Mouse (Mus musculus) heart, embryonic 12.5 days (tissue): Measurements from ENCODE around the gene Lsm14a. TPM values are rescaled to one million over a fixed set of nuclear protein-coding genes. Genes with fewer than 3 reads are reported as not detected.

Experiments used
- ATAC-seq: fragments of 200-750 bp; cut with Nextera tagmentation; 2 replicates; pipeline ENCODE4 v1.8.0; 2017; ENCODE audit warnings: moderate TSS enrichment, moderate library complexity; ENCODE audit not compliant: insufficient number of reproducible peaks, low FRiP score
- H3K27ac ChIP-seq: fragments of 300-500 bp; sonication (generic); 2 replicates; pipeline ENCODE4 v1.5.1; 2016; ENCODE audit warnings: mild to moderate bottlenecking, moderate library complexity; ENCODE audit not compliant: poor library complexity, severe bottlenecking
- H3K27me3 ChIP-seq: fragments of 300-500 bp; sonication (generic); replicated peaks from 2 replicates; pipeline ENCODE4 v1.6.1; 2016; ENCODE audit warnings: mild to moderate bottlenecking, moderate library complexity
- H3K36me3 ChIP-seq: fragments of 300-500 bp; sonication (generic); 2 replicates; pipeline ENCODE4 v1.6.1; 2016; ENCODE audit warnings: mild to moderate bottlenecking, moderate library complexity
- H3K4me1 ChIP-seq: fragments of 300-500 bp; sonication (generic); replicated peaks from 2 replicates; pipeline ENCODE4 v1.6.1; 2016; ENCODE audit warnings: mild to moderate bottlenecking
- H3K4me2 ChIP-seq: fragments of 300-500 bp; sonication (generic); 2 replicates; pipeline ENCODE4 v1.6.1; 2016; ENCODE audit warnings: mild to moderate bottlenecking, moderate library complexity
- H3K4me3 ChIP-seq: fragments of 300-500 bp; sonication (generic); 2 replicates; pipeline ENCODE4 v1.5.1; 2016; ENCODE audit warnings: mild to moderate bottlenecking
- H3K9ac ChIP-seq: fragments of 300-500 bp; sonication (generic); 2 replicates; pipeline ENCODE4 v1.6.1; 2016; ENCODE audit warnings: mild to moderate bottlenecking, moderate library complexity
- H3K9me3 ChIP-seq: fragments of 300-500 bp; sonication (generic); replicated peaks from 2 replicates; pipeline ENCODE4 v1.6.1; 2016; ENCODE audit warnings: mild to moderate bottlenecking, moderate library complexity
- WGBS: fragments of 180-500 bp; shearing (Covaris S2); methylation state at CpG from one replicate; pipeline ENCODE4 v1.1.7; 2016; 5-methylcytosine and 5-hydroxymethylcytosine counted together
- polyA plus RNA-seq: library from polyadenylated mRNA; unstranded; fragments of >200 nt; fragmentation: Nextera tagmentation; extraction: Ambion mirVana; gene quantifications from 2 replicates; pipeline ENCODE4 v1.2.1, GENCODE M21; 2016

Lsm14a gene
- polyA plus RNA-seq, 1 experiment from 2014 or later: 80.3 TPM

GRCm38 (mm10) chr7:34313443-34313875 is 79.7 kb downstream of the Lsm14a start, which contains the start of gene 4931406P16Rik:
Gene 4931406P16Rik, minus strand, starts transcription at chr7:34313551.
- under 1% methylated on average over 41 of the region's 41 CpGs for WGBS
- Histone ChIP-seq H3K36me3 (peaks cover 5% of the 10 kb centered on the region; the same call in 1 of the 2 replicates), H3K27me3 (no peaks in the 10 kb centered on the region), H3K9ac (peak within 1 kb of the TSS; percentile 91), H3K27ac (peak within 1 kb of the TSS; percentile 94), H3K4me1 (peaks cover 38% of the 10 kb centered on the region), H3K4me2 (peak within 1 kb of the TSS; percentile 81), H3K4me3 (peak within 1 kb of the TSS; percentile 88), H3K9me3 (no peaks in the 10 kb centered on the region)
- ATAC-seq: peak; percentile 93

- H3K4me3 ChIP-seq: peak overlapping the region; percentile 88
- under 1% methylated on average over 64 of the region's 73 CpGs for WGBS
- peak overlapping the region; percentile 94 for H3K27ac ChIP-seq
- ATAC-seq: peak; percentile 91
- H3K9ac ChIP-seq: peak overlapping the region; percentile 91
- peak overlapping the region; percentile 81 for H3K4me2 ChIP-seq
- peaks cover 38% of the 10 kb centered on the region for H3K4me1 ChIP-seq
- H3K36me3 ChIP-seq: peaks cover 5% of the 10 kb centered on the region; the same call in 1 of the 2 replicates
- no peaks in the 10 kb centered on the region for H3K27me3 ChIP-seq
- no peaks in the 10 kb centered on the region for H3K9me3 ChIP-seq
These were observed 80.2 kb downstream of the Lsm14a start for GRCm38 (mm10) chr7:34312786-34313442.

- H3K4me1 ChIP-seq: peaks cover 56% of the 10 kb centered on the region
These were observed 83.8 kb downstream of the Lsm14a start for GRCm38 (mm10) chr7:34309186-34309764.

GRCm38 (mm10) chr7:34308586-34308985 is 84.5 kb downstream of the Lsm14a start:
- ATAC-seq: no peak
- 17% methylated on average over 5 of the region's 5 CpGs for WGBS
- Histone ChIP-seq H3K9ac (0 out of 2 replicates have a peak overlapping the region, but pooled peaks have one; percentile 16), H3K4me3 (no peak overlapping the region), H3K9me3 (no peaks in the 10 kb centered on the region), H3K27ac (peak overlapping the region; percentile 80), H3K36me3 (peaks cover 5% of the 10 kb centered on the region; the same call in 1 of the 2 replicates), H3K4me2 (peak overlapping the region; percentile 42), H3K4me1 (peaks cover 61% of the 10 kb centered on the region), H3K27me3 (no peaks in the 10 kb centered on the region)

More at GRCm38 (mm10) chr7:34309186-34309764, 83.8 kb downstream of the Lsm14a start:
- Histone ChIP-seq H3K36me3 (peaks cover 5% of the 10 kb centered on the region; the same call in 1 of the 2 replicates), H3K4me2 (peak overlapping the region; percentile 42), H3K4me3 (no peak overlapping the region), H3K9ac (no peak overlapping the region), H3K9me3 (no peaks in the 10 kb centered on the region), H3K27me3 (no peaks in the 10 kb centered on the region), H3K27ac (peak overlapping the region; percentile 80)
- whole genome bisulfite sequencing: 55% methylated on average over 5 of the region's 5 CpGs
- no peak for ATAC-seq

- H3K36me3 ChIP-seq: peaks cover 10% of the 10 kb centered on the region
- peak overlapping the region; percentile 74 for H3K27ac ChIP-seq
- 0 out of 2 replicates have a peak, but pooled peaks have one; percentile 37 for ATAC-seq
- H3K27me3 ChIP-seq: no peaks in the 10 kb centered on the region
- no peak overlapping the region for H3K4me3 ChIP-seq
- H3K9me3 ChIP-seq: no peaks in the 10 kb centered on the region
- no peak overlapping the region for H3K9ac ChIP-seq
- peak overlapping the region; percentile 15; the same call in 1 of the 2 replicates for H3K4me2 ChIP-seq
- 28% methylated on average over 4 of the region's 4 CpGs for WGBS
- peaks cover 66% of the 10 kb centered on the region for H3K4me1 ChIP-seq
These were observed 87.7 kb downstream of the Lsm14a start for GRCm38 (mm10) chr7:34305454-34305853.

DNA sequence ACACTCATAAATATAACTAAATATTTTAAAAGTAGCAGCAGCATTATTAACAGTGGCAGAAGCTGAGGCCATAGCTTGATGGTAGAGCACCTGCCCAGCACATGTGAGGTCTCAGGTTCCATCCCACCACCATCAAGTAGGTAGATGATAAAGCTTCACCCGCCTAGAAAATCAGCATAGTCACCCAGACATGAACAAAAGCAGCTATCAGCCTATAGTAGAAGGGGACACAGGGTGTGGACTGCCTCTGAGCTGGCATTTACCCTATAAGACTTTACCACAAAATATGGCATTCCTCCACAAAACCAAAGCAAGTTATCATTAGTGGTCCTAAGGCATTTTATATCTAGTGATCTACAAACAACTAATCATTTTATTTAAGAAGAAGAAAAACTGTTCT is 90.5 kb downstream of the Lsm14a start:
- Histone ChIP-seq H3K4me3 (no peak overlapping the region), H3K9me3 (no peaks in the 10 kb centered on the region), H3K27ac (peak overlapping the region; percentile 84), H3K27me3 (no peaks in the 10 kb centered on the region), H3K4me1 (peaks cover 47% of the 10 kb centered on the region), H3K36me3 (peaks cover 16% of the 10 kb centered on the region), H3K4me2 (no peak overlapping the region), H3K9ac (no peak overlapping the region)
- ATAC-seq: peak; percentile 34; the same call in 1 of the 2 replicates
- 36% methylated on average over 1 of the region's 1 CpGs for WGBS

- peaks cover 45% of the 10 kb centered on the region for H3K4me1 ChIP-seq
- H3K27me3 ChIP-seq: no peaks in the 10 kb centered on the region
- peak overlapping the region; percentile 84 for H3K27ac ChIP-seq
- 63% methylated on average over 3 of the region's 3 CpGs for WGBS
- peaks cover 16% of the 10 kb centered on the region for H3K36me3 ChIP-seq
- H3K9ac ChIP-seq: no peak overlapping the region
- no peaks in the 10 kb centered on the region for H3K9me3 ChIP-seq
- H3K4me3 ChIP-seq: no peak overlapping the region
- H3K4me2 ChIP-seq: no peak overlapping the region
- peak; percentile 68 for ATAC-seq
These were observed 91.2 kb downstream of the Lsm14a start for GRCm38 (mm10) chr7:34301952-34302351.

- no peak for ATAC-seq
- Histone ChIP-seq H3K27ac (no peak overlapping the region), H3K4me1 (peaks cover 28% of the 10 kb centered on the region), H3K4me3 (no peak overlapping the region), H3K27me3 (no peaks in the 10 kb centered on the region), H3K9ac (no peak overlapping the region), H3K9me3 (no peaks in the 10 kb centered on the region), H3K36me3 (peaks cover 20% of the 10 kb centered on the region), H3K4me2 (no peak overlapping the region)
- 80% methylated on average over 2 of the region's 2 CpGs for WGBS
These were observed 94.3 kb downstream of the Lsm14a start for GRCm38 (mm10) chr7:34298818-34299217.

DNA sequence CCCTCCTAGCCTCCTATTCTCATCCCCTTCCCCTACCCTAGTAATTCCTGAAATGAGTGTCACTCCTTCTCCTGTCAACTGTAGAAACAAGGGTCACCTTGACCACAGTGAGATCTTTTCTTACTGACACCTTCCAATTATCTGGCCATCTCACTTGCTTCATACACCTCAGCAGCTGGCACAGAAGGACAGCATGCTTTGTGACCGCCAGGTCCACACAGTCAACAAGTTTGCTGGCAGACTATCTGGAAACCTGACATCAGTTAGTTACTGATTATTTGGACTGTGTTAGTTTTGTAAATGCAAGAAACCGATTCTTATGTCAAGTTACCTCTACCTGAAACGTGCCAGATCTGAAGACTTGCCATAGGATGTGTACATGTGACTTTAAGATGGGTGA is 97.0 kb downstream of the Lsm14a start:
- 85% methylated on average over 3 of the region's 3 CpGs for WGBS
- Histone ChIP-seq H3K4me2 (no peak overlapping the region), H3K9me3 (no peaks in the 10 kb centered on the region), H3K27me3 (no peaks in the 10 kb centered on the region), H3K4me1 (peaks cover 17% of the 10 kb centered on the region), H3K36me3 (peaks cover 13% of the 10 kb centered on the region), H3K4me3 (no peak overlapping the region), H3K9ac (no peak overlapping the region), H3K27ac (no peak overlapping the region)
- ATAC-seq: no peak
